Mouse (Mus musculus): ENCODE results near the gene Hacl1.

- TF ChIP-seq CTCF (IDR thresholded peaks at IDR 0.05; ENCODE audit: low read depth, low read length) (no peak), POLR2A (IDR thresholded peaks at IDR 0.05; ENCODE audit: extremely low read depth, insufficient read depth, low read length) (no peak)
Measured at GRCm38 (mm10) chr14:31656386-31656785, 15.3 kb upstream of the Hacl1 start.

All from liver, adult 2 months (tissue).